Mouse (Mus musculus): ENCODE measurements around the gene Tgm6. TPM values are rescaled to one million over a fixed set of nuclear protein-coding genes. Genes with fewer than 3 reads are reported as not detected.

The Tgm6 gene
- polyA plus RNA-seq (2014; fragmentation: Nextera tagmentation; extraction: Ambion mirVana) = not detected in 2 replicates

GRCm38 (mm10) chr2:130112116-130112515 is at the start of gene Tgm6:
Gene Tgm6 (plus strand): TSS chr2:130112416.
- no peak within 1 kb of the TSS for H3K4me3 ChIP-seq (ENCODE audit: low read depth, low read length)
- no peak within 1 kb of the TSS for H3K4me2 ChIP-seq
- TF ChIP-seq CTCF (IDR thresholded peaks at IDR 0.05; ENCODE audit: low read depth) = no peak
- no peaks in the 10 kb centered on the region for H3K36me3 ChIP-seq (ENCODE audit: insufficient read depth)
- H3K27ac ChIP-seq (ENCODE audit: low read depth) = no peak within 1 kb of the TSS
- H3K9me3 ChIP-seq (ENCODE audit: low read depth, low read length) = no peaks in the 10 kb centered on the region
- H3K9ac ChIP-seq = no peak within 1 kb of the TSS
- H3K4me1 ChIP-seq (ENCODE audit: insufficient read depth) = no peaks in the 10 kb centered on the region
- DNase-seq = no peak
- no peak for ATAC-seq (ENCODE audit: insufficient read depth)
- no peaks in the 10 kb centered on the region for H3K27me3 ChIP-seq (ENCODE audit: insufficient read depth, low read length)
- WGBS = 50% methylated on average over 4 of the region's 4 CpGs

GRCm38 (mm10) chr2:130068228-130068627 is 44.0 kb upstream of the Tgm6 start:
- Histone ChIP-seq H3K4me1 (ENCODE audit: insufficient read depth) (no peaks in the 10 kb centered on the region), H3K27ac (ENCODE audit: low read depth) (no peak overlapping the region), H3K4me2 (no peak overlapping the region), H3K4me3 (ENCODE audit: low read depth, low read length) (no peak overlapping the region), H3K36me3 (ENCODE audit: insufficient read depth) (no peaks in the 10 kb centered on the region), H3K27me3 (ENCODE audit: insufficient read depth, low read length) (no peaks in the 10 kb centered on the region), H3K9me3 (ENCODE audit: low read depth, low read length) (no peaks in the 10 kb centered on the region), H3K9ac (no peak overlapping the region)
- 29% methylated on average over 3 of the region's 3 CpGs for WGBS
- ATAC-seq (ENCODE audit: insufficient read depth) = no peak
- DNase-seq = peak; percentile 70
- peak; percentile 76 for TF ChIP-seq CTCF (IDR thresholded peaks at IDR 0.05; ENCODE audit: low read depth)

- no peak for TF ChIP-seq CTCF (IDR thresholded peaks at IDR 0.05; ENCODE audit: low read depth)
- no peak for ATAC-seq (ENCODE audit: insufficient read depth)
- WGBS = 74% methylated on average over 2 of the region's 2 CpGs
These were observed 41.8 kb upstream of the Tgm6 start for GRCm38 (mm10) chr2:130070396-130070795.

GRCm38 (mm10) chr2:130112804-130113203 is 588 bp downstream of the Tgm6 start:
- 53% methylated on average over 4 of the region's 4 CpGs for WGBS
- no peaks in the 10 kb centered on the region for H3K9me3 ChIP-seq (ENCODE audit: low read depth, low read length)
- peak; percentile 9 for DNase-seq
- no peak overlapping the region for H3K4me3 ChIP-seq (ENCODE audit: low read depth, low read length)
- H3K27me3 ChIP-seq (ENCODE audit: insufficient read depth, low read length) = no peaks in the 10 kb centered on the region
- no peaks in the 10 kb centered on the region for H3K36me3 ChIP-seq (ENCODE audit: insufficient read depth)
- no peak overlapping the region for H3K9ac ChIP-seq
- H3K4me2 ChIP-seq = no peak overlapping the region
- no peak for ATAC-seq (ENCODE audit: insufficient read depth)
- no peaks in the 10 kb centered on the region for H3K4me1 ChIP-seq (ENCODE audit: insufficient read depth)
- no peak overlapping the region for H3K27ac ChIP-seq (ENCODE audit: low read depth)
- TF ChIP-seq CTCF (IDR thresholded peaks at IDR 0.05; ENCODE audit: low read depth) = no peak

More at GRCm38 (mm10) chr2:130070396-130070795, 41.8 kb upstream of the Tgm6 start:
- Histone ChIP-seq H3K4me3 (ENCODE audit: low read depth, low read length) (no peak overlapping the region), H3K4me1 (ENCODE audit: insufficient read depth) (no peaks in the 10 kb centered on the region), H3K27me3 (ENCODE audit: insufficient read depth, low read length) (no peaks in the 10 kb centered on the region), H3K9ac (no peak overlapping the region), H3K36me3 (ENCODE audit: insufficient read depth) (no peaks in the 10 kb centered on the region), H3K27ac (ENCODE audit: low read depth) (no peak overlapping the region), H3K9me3 (ENCODE audit: low read depth, low read length) (no peaks in the 10 kb centered on the region), H3K4me2 (no peak overlapping the region)
- no peak for DNase-seq

GRCm38 (mm10) chr2:130113379-130113778 is 1.2 kb downstream of the Tgm6 start:
- no peak for TF ChIP-seq CTCF (IDR thresholded peaks at IDR 0.05; ENCODE audit: low read depth)
- H3K36me3 ChIP-seq (ENCODE audit: insufficient read depth) = no peaks in the 10 kb centered on the region
- H3K4me1 ChIP-seq (ENCODE audit: insufficient read depth) = no peaks in the 10 kb centered on the region
- H3K9ac ChIP-seq = no peak overlapping the region
- 27% methylated on average over 3 of the region's 3 CpGs for WGBS
- DNase-seq = peak; percentile 60
- no peak overlapping the region for H3K4me2 ChIP-seq
- H3K27me3 ChIP-seq (ENCODE audit: insufficient read depth, low read length) = no peaks in the 10 kb centered on the region
- no peak overlapping the region for H3K4me3 ChIP-seq (ENCODE audit: low read depth, low read length)
- no peak for ATAC-seq (ENCODE audit: insufficient read depth)
- no peaks in the 10 kb centered on the region for H3K9me3 ChIP-seq (ENCODE audit: low read depth, low read length)
- no peak overlapping the region for H3K27ac ChIP-seq (ENCODE audit: low read depth)

- Histone ChIP-seq H3K27me3 (ENCODE audit: insufficient read depth, low read length) (no peaks in the 10 kb centered on the region), H3K9me3 (ENCODE audit: low read depth, low read length) (no peaks in the 10 kb centered on the region), H3K4me3 (ENCODE audit: low read depth, low read length) (no peak overlapping the region), H3K4me2 (no peak overlapping the region), H3K27ac (ENCODE audit: low read depth) (no peak overlapping the region), H3K4me1 (ENCODE audit: insufficient read depth) (no peaks in the 10 kb centered on the region), H3K9ac (no peak overlapping the region), H3K36me3 (ENCODE audit: insufficient read depth) (no peaks in the 10 kb centered on the region)
- DNase-seq (no peak), ATAC-seq (ENCODE audit: insufficient read depth) (no peak)
- WGBS = 65% methylated on average over 7 of the region's 7 CpGs
- no peak for TF ChIP-seq CTCF (IDR thresholded peaks at IDR 0.05; ENCODE audit: low read depth)
These were observed 6.4 kb downstream of the Tgm6 start for GRCm38 (mm10) chr2:130118649-130119048.

- Histone ChIP-seq H3K9ac (no peak overlapping the region), H3K27me3 (ENCODE audit: insufficient read depth, low read length) (no peaks in the 10 kb centered on the region), H3K27ac (ENCODE audit: low read depth) (no peak overlapping the region), H3K4me3 (ENCODE audit: low read depth, low read length) (no peak overlapping the region), H3K4me2 (no peak overlapping the region), H3K36me3 (ENCODE audit: insufficient read depth) (no peaks in the 10 kb centered on the region), H3K4me1 (ENCODE audit: insufficient read depth) (no peaks in the 10 kb centered on the region), H3K9me3 (ENCODE audit: low read depth, low read length) (no peaks in the 10 kb centered on the region)
- no peak for DNase-seq
- no peak for ATAC-seq (ENCODE audit: insufficient read depth)
- WGBS = 75% methylated on average over 6 of the region's 6 CpGs
- TF ChIP-seq CTCF (IDR thresholded peaks at IDR 0.05; ENCODE audit: low read depth) = no peak
These were observed 13.3 kb downstream of the Tgm6 start for GRCm38 (mm10) chr2:130125279-130126059.
